19 mouse cellular contexts compared by ENCODE assay signal in the genomic region with DNA sequence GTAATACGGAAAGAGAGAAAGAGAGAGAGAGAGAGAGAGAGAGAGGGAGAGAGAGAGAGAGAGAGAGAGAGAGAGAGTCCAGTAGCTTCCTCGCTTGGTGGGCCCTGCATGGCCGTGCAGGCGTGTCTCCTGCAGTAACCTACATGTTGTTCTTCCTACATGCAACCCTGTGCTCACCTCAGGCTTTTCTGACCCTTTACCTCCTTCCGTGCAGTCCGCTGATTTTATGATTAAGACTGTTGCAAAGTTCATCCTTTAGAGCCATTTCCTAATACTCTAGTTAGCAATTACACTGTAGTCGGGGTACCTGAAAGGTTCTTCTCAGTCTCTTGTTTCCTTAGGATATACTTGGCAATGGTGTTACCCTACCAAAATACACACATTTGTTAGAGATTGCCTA.
"Had no signal": no experiment of that assay in that cellular context is flagged by ENCODE, and none has a peak within 500 bp of the region (broad histone marks: within the 10 kb centered on the region; RNA-seq: fewer than 3 reads in every experiment).

No protein-coding gene starts in this region.

- H3K4me2 ChIP-seq: limb, embryonic 13.5 days; liver, embryonic 13.5 days; lung, embryonic 14.5 days; midbrain, embryonic 13.5 days; neural tube, embryonic 13.5 days; stomach, embryonic 15.5 days had no signal

- H3K4me1 ChIP-seq: limb, embryonic 10.5 days; limb, embryonic 13.5 days; liver, embryonic 13.5 days; midbrain, embryonic 13.5 days; neural tube, embryonic 13.5 days; stomach, embryonic 15.5 days had no signal

- H3K36me3 ChIP-seq: limb, embryonic 10.5 days; limb, embryonic 13.5 days; liver, embryonic 13.5 days; midbrain, embryonic 13.5 days; neural tube, embryonic 13.5 days; stomach, embryonic 15.5 days had no signal

- H3K9ac ChIP-seq: limb, embryonic 13.5 days; liver, embryonic 13.5 days; lung, embryonic 14.5 days; midbrain, embryonic 13.5 days; neural tube, embryonic 13.5 days; stomach, embryonic 15.5 days had no signal

- H3K9me3 ChIP-seq: limb, embryonic 10.5 days; limb, embryonic 13.5 days; liver, embryonic 13.5 days; midbrain, embryonic 13.5 days; neural tube, embryonic 13.5 days; stomach, embryonic 15.5 days had no signal

- H3K4me3 ChIP-seq: limb, embryonic 10.5 days; limb, embryonic 13.5 days; liver, embryonic 13.5 days; midbrain, embryonic 13.5 days; myocyte; neural tube, embryonic 13.5 days; stomach, embryonic 15.5 days had no signal

- ATAC-seq: inflammation-experienced regulatory T-cells, adult 6 months; lung, postnatal 0 days; midbrain, embryonic 13.5 days; midbrain, embryonic 16.5 days had no signal

- H3K27ac ChIP-seq: limb, embryonic 10.5 days; limb, embryonic 13.5 days; liver, embryonic 13.5 days; macrophage; midbrain, embryonic 13.5 days; neural tube, embryonic 13.5 days; stomach, embryonic 15.5 days had no signal

- DNase-seq: kidney, adult 18-20 months; layer of hippocampus, adult 9-11 months; liver; liver, embryonic 13.5 days; lung, embryonic 14.5 days; retina, postnatal 1 day; right cerebral cortex, postnatal 25 days; spleen, adult 18-20 months; thymus, postnatal 25 days had no signal

- H3K27me3 ChIP-seq: limb, embryonic 13.5 days; liver, embryonic 13.5 days; midbrain, embryonic 13.5 days; neural tube, embryonic 13.5 days; stomach, embryonic 15.5 days had no signal
